Mouse (Mus musculus) stomach, postnatal 0 days (tissue): ENCODE measurements around the gene Sirt2. TPM values are rescaled to one million over a fixed set of nuclear protein-coding genes. Genes with fewer than 3 reads are reported as not detected.

Source experiments
- ATAC-seq: fragments of 200-750 bp; cut with Nextera tagmentation; 2 replicates; pipeline ENCODE4 v1.8.0; 2017; ENCODE audit not compliant: low FRiP score, low TSS enrichment
- DNase-seq: peaks from one replicate; pipeline ENCODE4 v3.0.0-alpha.2; 2016; ENCODE audit warnings: low spot score
- H3K27ac ChIP-seq: fragments of 300-500 bp; sonication (generic); replicated peaks from 2 replicates; pipeline ENCODE4 v1.5.1; 2014; ENCODE audit warnings: mild to moderate bottlenecking, control low read depth
- H3K27me3 ChIP-seq: fragments of 300-500 bp; sonication (generic); 2 replicates; pipeline ENCODE4 v1.6.1; 2014; ENCODE audit warnings: low read length; ENCODE audit not compliant: control insufficient read depth, insufficient read depth
- H3K36me3 ChIP-seq: fragments of 300-500 bp; sonication (generic); 2 replicates; pipeline ENCODE4 v1.6.1; 2014; ENCODE audit warnings: low read length, mixed read lengths; ENCODE audit not compliant: control insufficient read depth, insufficient read depth
- H3K4me1 ChIP-seq: fragments of 300-500 bp; sonication (generic); replicated peaks from 2 replicates; pipeline ENCODE4 v1.6.1; 2014; ENCODE audit warnings: antibody characterized with exemption; ENCODE audit not compliant: control insufficient read depth, insufficient read depth
- H3K4me2 ChIP-seq: fragments of 300-500 bp; sonication (generic); replicated peaks from 2 replicates; pipeline ENCODE4 v1.6.1; 2014; ENCODE audit warnings: low read depth, mild to moderate bottlenecking, control low read depth, moderate library complexity
- H3K4me3 ChIP-seq: fragments of 300-500 bp; sonication (generic); 2 replicates; pipeline ENCODE4 v1.5.1; 2014; ENCODE audit warnings: low read depth, low read length, control low read depth
- H3K9ac ChIP-seq: fragments of 300-500 bp; sonication (generic); 2 replicates; pipeline ENCODE4 v1.6.1; 2014; ENCODE audit warnings: mild to moderate bottlenecking, low read length, control low read depth, mixed read lengths
- H3K9me3 ChIP-seq: fragments of 300-500 bp; sonication (generic); 2 replicates; pipeline ENCODE4 v1.6.1; 2016; ENCODE audit warnings: low read length; ENCODE audit not compliant: control insufficient read depth
- CTCF ChIP-seq: IDR thresholded peaks from 2 replicates; pipeline ENCODE4 v1.5.1; 2016; ENCODE audit warnings: antibody characterized with exemption, low read depth, mild to moderate bottlenecking, moderate library complexity
- EP300 ChIP-seq: optimal IDR thresholded peaks from 2 replicates; pipeline ENCODE3; 2016; ENCODE audit warnings: antibody characterized with exemption
- WGBS: fragments of 180-500 bp; shearing (Covaris S2); extraction: QIAGEN DNeasy Blood & Tissue Kit; methylation state at CpG from one replicate; pipeline ENCODE4 v1.1.7; 2014; 5-methylcytosine and 5-hydroxymethylcytosine counted together
- polyA plus RNA-seq: library from polyadenylated mRNA; unstranded; fragments of >200 nt; fragmentation: Nextera tagmentation; extraction: Ambion mirVana; gene quantifications from 2 replicates; pipeline ENCODE4 v1.2.1, GENCODE M21; 2015

Gene Sirt2
- polyA plus RNA-seq, 1 experiment from 2014 or later: 35.3 TPM

DNA sequence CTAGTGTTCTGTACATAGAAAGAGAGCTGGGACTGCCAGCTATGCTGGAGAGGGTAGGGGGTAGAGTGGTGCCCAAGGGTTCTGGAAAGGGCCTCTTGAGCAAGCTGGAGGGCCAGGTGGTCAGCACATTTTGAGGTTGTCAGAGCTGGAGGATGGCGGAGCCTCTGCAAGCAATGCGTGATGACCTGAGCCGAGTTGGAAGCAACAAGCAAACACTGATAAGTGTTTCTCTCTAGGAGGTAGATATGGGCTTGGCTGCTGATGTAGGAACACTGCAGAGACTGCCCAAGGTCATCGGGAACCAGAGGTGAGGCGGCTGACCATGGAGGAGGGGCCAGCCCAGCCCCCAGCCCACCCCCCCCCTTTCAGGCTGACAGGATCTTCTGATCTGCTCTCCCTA is 64.4 kb downstream of the Sirt2 start:
- H3K9me3 ChIP-seq: no peaks in the 10 kb centered on the region
- DNase-seq (no peak), ATAC-seq (no peak)
- H3K4me2 ChIP-seq: no peak overlapping the region
- H3K4me3 ChIP-seq: no peak overlapping the region
- no peaks in the 10 kb centered on the region for H3K27me3 ChIP-seq
- H3K36me3 ChIP-seq: peaks cover 12% of the 10 kb centered on the region; the same call in 1 of the 2 replicates
- TF ChIP-seq CTCF: no peak
- no peak for TF ChIP-seq EP300
- peak overlapping the region; percentile 65 for H3K27ac ChIP-seq
- no peak overlapping the region for H3K9ac ChIP-seq
- no peaks in the 10 kb centered on the region for H3K4me1 ChIP-seq
- WGBS: 72% methylated on average over 5 of the region's 5 CpGs

DNA sequence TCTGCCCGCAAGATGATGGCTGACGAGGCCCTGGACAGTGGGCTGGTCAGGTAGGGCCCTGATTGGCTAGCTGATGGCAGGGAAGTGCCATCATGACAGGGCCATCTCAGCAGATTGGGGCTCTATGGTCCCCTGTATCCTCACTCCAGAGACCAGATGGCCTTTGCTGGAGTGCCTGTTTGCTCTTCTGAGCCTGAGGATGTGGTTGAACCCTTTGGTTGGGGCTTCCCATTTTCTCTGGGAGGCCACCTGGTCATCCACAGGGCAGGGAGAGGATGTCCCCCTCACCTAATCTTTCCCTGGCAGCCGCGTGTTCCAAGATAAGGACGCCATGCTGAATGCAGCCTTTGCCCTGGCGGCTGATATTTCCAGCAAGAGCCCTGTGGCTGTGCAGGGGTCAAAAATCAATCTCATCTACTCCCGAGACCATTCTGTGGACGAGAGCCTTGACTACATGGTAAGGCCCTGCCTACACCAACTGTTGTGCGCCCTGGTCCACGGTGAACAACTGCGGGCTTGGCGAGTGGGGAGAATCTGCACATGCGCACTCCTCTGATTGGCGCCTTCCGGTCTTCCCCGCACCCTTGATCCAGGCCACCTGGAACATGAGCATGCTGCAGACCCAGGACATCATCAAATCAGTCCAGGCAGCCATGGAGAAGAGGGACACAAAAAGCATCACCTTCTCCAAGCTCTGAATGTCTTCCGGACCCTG is 65.0 kb downstream of the Sirt2 start:
- 77% methylated on average over 17 of the region's 17 CpGs for WGBS
- H3K9ac ChIP-seq: no peak overlapping the region
- H3K36me3 ChIP-seq: peaks cover 12% of the 10 kb centered on the region; the same call in 1 of the 2 replicates
- H3K4me2 ChIP-seq: no peak overlapping the region
- no peaks in the 10 kb centered on the region for H3K27me3 ChIP-seq
- no peak overlapping the region for H3K4me3 ChIP-seq
- no peaks in the 10 kb centered on the region for H3K4me1 ChIP-seq
- TF ChIP-seq EP300: no peak
- no peak for TF ChIP-seq CTCF
- H3K27ac ChIP-seq: peak overlapping the region; percentile 65
- H3K9me3 ChIP-seq: no peaks in the 10 kb centered on the region
- ATAC-seq (no peak), DNase-seq (peak; percentile 16)

DNA sequence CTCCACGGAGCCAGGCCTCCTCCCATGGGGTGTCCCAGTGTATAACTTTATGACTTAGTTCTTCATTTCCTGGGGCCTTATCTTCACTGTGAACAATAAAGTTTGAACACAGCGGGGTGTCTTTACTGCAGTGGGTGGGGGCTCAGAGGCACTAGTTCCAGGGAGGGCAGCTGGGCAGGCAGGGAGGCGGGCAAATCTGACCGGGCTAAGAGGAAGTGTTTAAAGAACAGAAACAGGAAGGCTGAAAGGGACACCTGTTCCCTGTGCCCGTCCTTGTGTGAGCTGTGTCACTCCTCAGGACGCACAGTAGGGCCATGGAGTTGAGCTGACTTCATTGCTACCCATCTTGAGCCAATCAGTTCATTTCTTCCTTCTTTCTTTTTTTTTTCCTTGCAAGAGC is 65.6 kb downstream of the Sirt2 start:
- 44% methylated on average over 6 of the region's 6 CpGs for WGBS
- Histone ChIP-seq H3K36me3 (peaks cover 12% of the 10 kb centered on the region; the same call in 1 of the 2 replicates), H3K4me1 (no peaks in the 10 kb centered on the region), H3K4me2 (no peak overlapping the region), H3K9me3 (no peaks in the 10 kb centered on the region), H3K27me3 (no peaks in the 10 kb centered on the region), H3K27ac (peak overlapping the region; percentile 65), H3K4me3 (no peak overlapping the region), H3K9ac (no peak overlapping the region)
- peak; percentile 71 for DNase-seq
- peak; percentile 41 for ATAC-seq
- TF ChIP-seq CTCF (no peak), EP300 (no peak)

- peak within 1 kb of the TSS; percentile 29 for H3K4me2 ChIP-seq
- no peaks in the 10 kb centered on the region; the same call in 1 of the 2 replicates for H3K4me1 ChIP-seq
- TF ChIP-seq EP300: no peak
- TF ChIP-seq CTCF: no peak
- peak; percentile 82 for DNase-seq
- 59% methylated on average over 6 of the region's 6 CpGs for WGBS
- peak; percentile 84 for ATAC-seq
- H3K27me3 ChIP-seq: no peaks in the 10 kb centered on the region
- peaks cover 12% of the 10 kb centered on the region; the same call in 1 of the 2 replicates for H3K36me3 ChIP-seq
- peak within 1 kb of the TSS; percentile 22 for H3K4me3 ChIP-seq
- peak within 1 kb of the TSS; percentile 84 for H3K27ac ChIP-seq
- H3K9me3 ChIP-seq: no peaks in the 10 kb centered on the region
- H3K9ac ChIP-seq: peak within 1 kb of the TSS; percentile 18; the same call in 1 of the 2 replicates
These were observed 67.3 kb downstream of the Sirt2 start, which contains the start of gene Lgals4 for GRCm38 (mm10) chr7:28833723-28834347. Gene Lgals4 (plus strand): TSS chr7:28833854.

DNA sequence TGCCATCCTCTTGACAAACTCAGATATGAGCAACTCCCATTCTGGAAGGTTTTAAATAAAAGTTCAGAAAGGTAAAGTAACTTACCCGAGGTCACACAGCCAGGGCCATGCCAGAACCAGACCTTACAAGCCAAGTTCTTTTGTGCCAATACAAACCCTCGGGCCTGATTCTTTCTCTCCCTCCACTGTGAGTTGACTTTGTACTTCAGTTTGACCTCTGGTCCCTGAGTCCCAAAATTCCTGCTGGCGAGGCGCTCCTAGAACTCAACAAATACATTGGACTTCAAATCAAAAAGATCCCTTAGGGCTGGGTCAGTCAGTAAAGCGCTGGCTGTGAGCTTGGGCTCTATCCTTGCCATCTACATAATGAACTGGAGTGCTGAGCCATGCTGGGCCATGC is 70.4 kb downstream of the Sirt2 start:
- no peak for TF ChIP-seq CTCF
- TF ChIP-seq EP300: no peak
- 73% methylated on average over 5 of the region's 5 CpGs for WGBS
- DNase-seq: no peak
- H3K4me2 ChIP-seq: no peak overlapping the region; the same call in 1 of the 2 replicates
- ATAC-seq: no peak
- H3K27me3 ChIP-seq: no peaks in the 10 kb centered on the region
- H3K4me3 ChIP-seq: no peak overlapping the region
- H3K9me3 ChIP-seq: no peaks in the 10 kb centered on the region
- H3K4me1 ChIP-seq: no peaks in the 10 kb centered on the region; the same call in 1 of the 2 replicates
- no peak overlapping the region for H3K9ac ChIP-seq
- H3K27ac ChIP-seq: peak overlapping the region; percentile 40
- H3K36me3 ChIP-seq: no peaks in the 10 kb centered on the region

Other genes starting within 250 kb of the Sirt2 start
- not detected in 2 replicates for gene Ifnl3, start 243.9 kb upstream of the Sirt2 start, polyA plus RNA-seq
- 87.1 and 87.6 TPM in 2 replicates for gene Sycn, start 225.8 kb upstream of the Sirt2 start, polyA plus RNA-seq
- gene Nccrp1, start 219.5 kb upstream of the Sirt2 start, polyA plus RNA-seq: 20.1 and 27.2 TPM in 2 replicates
- 9.8 and 12.0 TPM in 2 replicates for gene Samd4b, start 168.6 kb upstream of the Sirt2 start, polyA plus RNA-seq
- gene Pak4, start 168.6 kb upstream of the Sirt2 start, polyA plus RNA-seq: 33.9 and 34.1 TPM in 2 replicates
- 10.9 and 12.4 TPM in 2 replicates for gene Acp7, start 135.4 kb upstream of the Sirt2 start, polyA plus RNA-seq
- gene Fbxo27, start 73.9 kb upstream of the Sirt2 start, polyA plus RNA-seq: 1.7 and 2.4 TPM in 2 replicates
- 5.6 and 6.1 TPM in 2 replicates for gene Fbxo17, start 49.9 kb upstream of the Sirt2 start, polyA plus RNA-seq
- gene Mrps12, start 24.9 kb upstream of the Sirt2 start, polyA plus RNA-seq: 113 and 118 TPM in 2 replicates
- gene Sars2, start 24.7 kb upstream of the Sirt2 start, polyA plus RNA-seq: 11.4 and 12.3 TPM in 2 replicates
- not detected in 2 replicates for gene Ccer2, start 10.6 kb upstream of the Sirt2 start, polyA plus RNA-seq
- 31.2 and 33.0 TPM in 2 replicates for gene Nfkbib, start 777 bp downstream of the Sirt2 start, polyA plus RNA-seq
- 2.1 and 2.6 TPM in 2 replicates for gene Rinl, start 22.2 kb downstream of the Sirt2 start, polyA plus RNA-seq
- gene Hnrnpl, start 41.8 kb downstream of the Sirt2 start, polyA plus RNA-seq: 153 and 156 TPM in 2 replicates
- 426 and 435 TPM in 2 replicates for gene Ech1, start 58.5 kb downstream of the Sirt2 start, polyA plus RNA-seq
- gene Lgals4, start 67.1 kb downstream of the Sirt2 start, polyA plus RNA-seq: 469 and 489 TPM in 2 replicates
- 296 and 301 TPM in 2 replicates for gene Lgals7, start 97.1 kb downstream of the Sirt2 start, polyA plus RNA-seq
- 1.9 and 2.3 TPM in 2 replicates for gene Capn12, start 114.7 kb downstream of the Sirt2 start, polyA plus RNA-seq
- gene Actn4, start 195.6 kb downstream of the Sirt2 start, polyA plus RNA-seq: 216 and 227 TPM in 2 replicates
- 294 and 295 TPM in 2 replicates for gene Eif3k, start 215.1 kb downstream of the Sirt2 start, polyA plus RNA-seq
- gene Map4k1, start 215.3 kb downstream of the Sirt2 start, polyA plus RNA-seq: 3.0 and 3.6 TPM in 2 replicates